Mouse (Mus musculus) bone marrow macrophage, adult 2 months (primary cell): ENCODE measurements around the gene Dgkd.

Experiments
- CTCF ChIP-seq: IDR thresholded peaks from 2 replicates; pipeline ENCODE4 v1.5.1; 2012; ENCODE audit warnings: low read depth, mild to moderate bottlenecking, low read length, moderate library complexity
- POLR2A ChIP-seq: IDR thresholded peaks from 2 replicates; pipeline ENCODE4 v1.6.1; 2012; ENCODE audit warnings: mild to moderate bottlenecking, low read depth, low read length, borderline replicate concordance

DNA sequence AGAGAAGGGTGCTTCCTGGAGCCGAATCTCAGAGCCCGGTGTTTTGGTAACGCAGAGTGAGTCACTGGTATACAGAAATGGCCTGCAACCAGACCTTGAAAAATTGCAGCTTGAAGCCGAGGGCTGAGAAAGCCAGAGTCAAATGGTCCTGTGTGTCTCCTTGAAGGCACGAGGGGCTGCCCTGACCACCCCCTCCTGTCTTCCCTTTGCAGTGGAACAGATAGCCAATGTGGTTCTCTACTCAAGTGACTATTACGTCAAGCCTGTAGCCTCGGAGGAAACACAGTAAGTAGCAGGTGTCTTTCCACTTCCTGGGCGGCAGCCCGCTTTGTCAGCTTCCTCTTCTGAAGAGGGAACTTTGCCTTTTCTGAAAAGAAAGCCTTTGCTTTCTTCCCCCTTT lies 24.9 kb upstream of the Dgkd start:
- TF ChIP-seq CTCF (no peak), POLR2A (0 out of 2 replicates have a peak, but pooled peaks have one; percentile 56)
